Mouse (Mus musculus) liver, adult (tissue): ENCODE data around the gene Rras.
A peak's percentile ranks its signal among the peaks of the same experiment; 100 is the strongest.

Experiments
- GATA4 ChIP-seq: IDR thresholded peaks from 2 replicates; pipeline ENCODE4 v1.6.1; 2014; ENCODE audit warnings: mild to moderate bottlenecking, low read length; ENCODE audit not compliant: insufficient replicate concordance

The Rras gene

GRCm38 (mm10) chr7:45017242-45018061 lies at the start of gene Rras:
Rras (plus strand) TSS chr7:45017961.
- TF ChIP-seq GATA4 = peak; percentile 59; the same call in 1 of the 2 replicates

GRCm38 (mm10) chr7:44970231-44970691 lies 47.5 kb upstream of the Rras start:
- no peak for TF ChIP-seq GATA4

- no peak for TF ChIP-seq GATA4
Measured at GRCm38 (mm10) chr7:44971142-44971541, 46.6 kb upstream of the Rras start.

DNA sequence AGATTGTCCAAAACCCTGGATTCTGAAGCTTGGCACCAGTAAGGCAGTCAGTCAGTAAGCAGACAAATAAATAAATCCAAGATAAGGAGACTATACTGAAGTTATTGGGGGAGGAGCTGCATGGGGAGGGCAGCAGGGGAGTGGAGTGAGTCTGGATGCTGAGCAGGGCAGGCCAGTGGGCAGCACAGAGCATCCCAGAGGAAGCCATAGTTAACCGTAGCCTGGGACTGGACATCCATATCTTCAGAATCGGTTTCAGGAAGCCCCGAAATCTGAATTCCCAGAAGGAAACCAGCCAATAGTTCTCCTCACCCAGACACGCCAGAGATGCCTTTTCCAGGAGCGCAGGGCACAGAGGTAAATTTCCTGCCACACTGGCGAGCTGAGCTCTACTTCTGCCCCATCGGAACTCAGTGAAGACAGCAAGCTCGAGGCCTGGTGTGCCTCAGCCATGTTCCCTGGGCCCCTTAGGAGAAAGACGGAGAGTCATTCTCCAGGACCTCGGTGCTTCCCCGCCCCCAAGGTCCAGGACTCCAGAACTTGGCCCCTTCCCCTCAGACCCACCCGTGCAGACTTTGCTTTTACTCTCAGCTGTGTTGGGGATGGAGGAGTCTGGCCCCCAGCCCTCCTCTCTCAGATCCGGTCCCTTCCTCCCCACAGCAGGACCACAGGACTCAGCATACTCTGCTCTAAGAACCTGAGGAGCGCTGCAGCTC lies 44.2 kb upstream of the Rras start:
- no peak for TF ChIP-seq GATA4

DNA sequence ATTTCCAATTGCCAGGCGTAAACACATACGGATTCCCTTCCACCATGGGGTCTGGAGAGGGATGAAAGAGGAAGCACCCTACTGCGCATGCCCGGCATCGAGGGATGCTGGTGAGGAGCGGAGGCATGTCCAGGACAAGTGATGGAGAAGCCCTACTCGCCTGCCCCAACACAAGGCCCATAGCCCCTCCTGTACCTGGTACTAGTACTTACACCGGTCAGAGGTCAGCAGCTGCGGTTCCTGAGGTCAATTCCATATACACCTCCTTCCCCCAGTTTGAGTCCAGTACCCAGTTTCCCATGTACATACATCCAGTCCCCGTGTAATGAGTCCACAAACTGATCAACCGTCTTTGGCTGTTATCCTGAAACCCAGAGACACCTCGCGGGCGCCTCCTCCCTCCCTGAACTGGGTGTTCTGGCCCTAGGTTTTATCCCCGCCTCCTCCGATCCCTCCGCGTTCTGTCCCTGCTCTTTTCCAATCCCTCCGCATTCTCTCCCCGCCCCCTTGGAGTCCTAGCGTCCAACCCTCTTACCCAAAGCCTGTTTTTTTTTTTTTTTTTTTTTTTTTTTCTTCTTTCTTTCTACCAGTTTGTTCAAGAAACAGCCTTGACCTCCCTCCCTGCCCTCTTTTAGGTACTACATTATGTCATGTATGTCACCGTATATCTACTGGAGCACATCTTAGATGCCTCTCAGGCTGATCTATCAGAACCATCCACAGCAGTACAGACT lies 43.2 kb upstream of the Rras start, which contains the start of gene Cpt1c:
Gene Cpt1c, minus strand, starts transcription at position 469 of the 734 bp plus-strand sequence.
- no peak for TF ChIP-seq GATA4

DNA sequence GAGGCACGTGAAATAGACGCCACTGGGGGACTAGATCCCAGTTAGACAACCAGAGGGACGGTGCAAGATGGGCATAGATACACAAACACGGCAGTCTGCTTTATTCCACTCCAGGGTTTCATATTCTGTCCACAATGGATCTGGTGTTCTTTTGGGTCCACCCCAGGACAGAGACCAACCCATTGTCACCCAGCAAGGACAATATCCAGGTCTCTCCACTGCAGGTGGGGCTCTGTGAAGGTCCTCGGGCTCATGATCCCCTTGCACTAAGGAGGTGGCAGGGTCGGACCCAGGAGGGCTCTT lies 42.7 kb upstream of the Rras start:
- TF ChIP-seq GATA4 = no peak

DNA sequence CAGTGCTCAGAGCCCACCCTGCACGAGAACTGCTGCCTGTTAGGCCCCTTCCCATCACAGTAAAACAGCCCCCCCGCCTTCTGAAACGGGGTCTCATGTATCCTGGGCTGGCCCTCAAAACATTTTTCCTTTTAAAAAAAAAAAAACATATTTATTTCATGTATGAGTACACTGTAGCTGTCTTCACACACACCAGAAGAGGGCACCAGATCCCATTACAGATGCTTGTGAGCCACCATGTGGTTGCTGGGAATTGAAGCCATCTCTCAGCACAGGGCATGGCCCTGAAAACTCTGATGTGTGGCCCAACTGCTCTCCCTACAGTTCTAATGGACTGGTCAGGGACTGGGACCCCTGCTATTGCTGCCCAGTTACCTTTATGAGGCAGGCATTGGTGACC lies 39.5 kb upstream of the Rras start:
- TF ChIP-seq GATA4 = no peak

- TF ChIP-seq GATA4 = no peak
Measured at GRCm38 (mm10) chr7:44981539-44981938, 36.2 kb upstream of the Rras start.

DNA sequence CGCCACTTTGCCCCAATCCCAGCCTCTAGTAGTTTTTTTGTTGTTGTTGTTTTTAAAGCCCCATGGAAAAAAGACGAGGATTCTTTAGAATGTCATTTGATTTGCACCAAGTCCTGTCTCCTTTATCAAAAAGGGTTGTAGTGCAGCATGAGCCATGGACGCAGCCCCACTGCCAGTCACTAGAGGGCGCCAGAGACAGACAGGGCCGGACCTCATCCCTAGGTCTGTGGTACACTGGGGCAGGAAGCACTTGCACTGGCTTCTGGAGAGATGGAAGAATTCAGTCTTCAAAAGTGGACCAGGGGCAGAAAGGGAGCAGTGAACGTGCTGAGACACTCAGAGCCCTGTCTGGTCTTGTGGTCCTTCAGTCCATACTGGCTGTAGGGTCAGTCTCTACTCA lies 34.7 kb upstream of the Rras start:
- TF ChIP-seq GATA4 = no peak

GRCm38 (mm10) chr7:44983944-44984832 lies 33.6 kb upstream of the Rras start:
- no peak for TF ChIP-seq GATA4

GRCm38 (mm10) chr7:44984833-44985164 lies 33.0 kb upstream of the Rras start:
- TF ChIP-seq GATA4 = no peak

- TF ChIP-seq GATA4 = no peak
Measured at GRCm38 (mm10) chr7:44985595-44986191, 32.1 kb upstream of the Rras start.

GRCm38 (mm10) chr7:44986192-44986878 lies 31.4 kb upstream of the Rras start, which contains the start of gene Prmt1:
Prmt1 (minus strand) TSS chr7:44986568.
- TF ChIP-seq GATA4 = no peak; the same call in 1 of the 2 replicates

- no peak for TF ChIP-seq GATA4
Measured at GRCm38 (mm10) chr7:44986879-44987718, 30.7 kb upstream of the Rras start.
